Comparison of ENCODE assay signal across 8 mouse cellular contexts in genomic region chr13:75089721-75090410, GRCm38 (mm10). TPM values are rescaled to one million over a fixed set of nuclear protein-coding genes. Genes with fewer than 3 reads are reported as not detected.
DNase-seq lines count a peak whose midpoint lies in the region; ATAC-seq lines count a peak whose summit lies in the region.

Gene Pcsk1, plus strand, starts transcription at chr13:75089826.

- no peak within 1 kb of the TSS for H3K27ac ChIP-seq in heart, embryonic 11.5 days (ENCODE audit: low read depth, low read length)
- H3K27ac ChIP-seq in embryonic facial prominence, embryonic 14.5 days (replicated peaks; ENCODE audit: low read depth, low read length) = no peak within 1 kb of the TSS
- H3K27ac ChIP-seq in macrophage = no peak within 1 kb of the TSS
- no peak within 1 kb of the TSS for H3K27ac ChIP-seq in stomach, embryonic 14.5 days (ENCODE audit: low read length)

- DNase-seq in heart, adult 11 months = no peak
- DNase-seq in adrenal gland, postnatal 10 days = peak; percentile 16
- DNase-seq in embryonic facial prominence, embryonic 14.5 days (ENCODE audit: low spot score) = no peak
- peak; percentile 8 for DNase-seq in large intestine, adult 2 months (ENCODE audit: low read depth, low spot score)
- no peak for DNase-seq in kidney, adult 9 months

- no peaks in the 10 kb centered on the region for H3K4me1 ChIP-seq in heart, embryonic 11.5 days (ENCODE audit: control insufficient read depth, insufficient read depth, low read length)
- H3K4me1 ChIP-seq in embryonic facial prominence, embryonic 14.5 days (ENCODE audit: control insufficient read depth, insufficient read depth, low read length) = peaks cover 11% of the 10 kb centered on the region; the same call in 1 of the 2 replicates
- H3K4me1 ChIP-seq in stomach, embryonic 14.5 days (ENCODE audit: control insufficient read depth, insufficient read depth, low read length) = no peaks in the 10 kb centered on the region

- 2% methylated on average over 28 of the region's 28 CpGs for WGBS in heart, embryonic 11.5 days (ENCODE audit: insufficient replicate concordance)
- under 1% methylated on average over 28 of the region's 28 CpGs for WGBS in embryonic facial prominence, embryonic 14.5 days
- WGBS in large intestine, adult 2 months = 2% methylated on average over 28 of the region's 28 CpGs
- WGBS in macrophage (ENCODE audit: missing documents) = 7% methylated on average over 28 of the region's 28 CpGs
- 1% methylated on average over 28 of the region's 28 CpGs for WGBS in stomach, embryonic 14.5 days

- peak within 1 kb of the TSS; percentile 67 for H3K4me2 ChIP-seq in heart, embryonic 11.5 days
- peak within 1 kb of the TSS; percentile 56 for H3K4me2 ChIP-seq in embryonic facial prominence, embryonic 14.5 days (ENCODE audit: low read depth, low read length)
- peak within 1 kb of the TSS; percentile 44 for H3K4me2 ChIP-seq in stomach, embryonic 14.5 days (replicated peaks; ENCODE audit: low read depth, low read length)

- H3K36me3 ChIP-seq in heart, embryonic 11.5 days (ENCODE audit: control insufficient read depth, insufficient read depth, low read length) = no peaks in the 10 kb centered on the region
- H3K36me3 ChIP-seq in embryonic facial prominence, embryonic 14.5 days (ENCODE audit: control insufficient read depth, insufficient read depth, low read length) = no peaks in the 10 kb centered on the region
- H3K36me3 ChIP-seq in macrophage (ENCODE audit: inconsistent target) = no peaks in the 10 kb centered on the region
- H3K36me3 ChIP-seq in stomach, embryonic 14.5 days (ENCODE audit: control insufficient read depth, insufficient read depth, low read length) = no peaks in the 10 kb centered on the region

- H3K9me3 ChIP-seq in heart, embryonic 11.5 days (replicated peaks; ENCODE audit: control insufficient read depth, low read length) = no peaks in the 10 kb centered on the region
- no peaks in the 10 kb centered on the region for H3K9me3 ChIP-seq in embryonic facial prominence, embryonic 14.5 days (ENCODE audit: control insufficient read depth, low read length)
- no peaks in the 10 kb centered on the region for H3K9me3 ChIP-seq in stomach, embryonic 14.5 days (ENCODE audit: control insufficient read depth, low read depth, low read length)

- no peaks in the 10 kb centered on the region for H3K79me2 ChIP-seq in macrophage (ENCODE audit: inconsistent target)

- peaks cover 19% of the 10 kb centered on the region for H3K27me3 ChIP-seq in heart, embryonic 11.5 days (ENCODE audit: control insufficient read depth, insufficient read depth, low read length)
- peaks cover 23% of the 10 kb centered on the region for H3K27me3 ChIP-seq in embryonic facial prominence, embryonic 14.5 days (replicated peaks; ENCODE audit: control insufficient read depth, insufficient read depth, low read length)
- H3K27me3 ChIP-seq in stomach, embryonic 14.5 days (ENCODE audit: control insufficient read depth, insufficient read depth, low read length) = peaks cover 12% of the 10 kb centered on the region

- H3K4me3 ChIP-seq in heart, embryonic 11.5 days (ENCODE audit: low read depth, low read length) = peak within 1 kb of the TSS; percentile 33
- peak within 1 kb of the TSS; percentile 35 for H3K4me3 ChIP-seq in embryonic facial prominence, embryonic 14.5 days (ENCODE audit: low read depth, low read length)
- peak within 1 kb of the TSS; percentile 20; the same call in 1 of the 2 replicates for H3K4me3 ChIP-seq in macrophage (ENCODE audit: inconsistent target)
- peak within 1 kb of the TSS; percentile 22 for H3K4me3 ChIP-seq in stomach, embryonic 14.5 days (ENCODE audit: low read depth, low read length)

- no peak for ATAC-seq in heart, embryonic 11.5 days (replicated peaks; ENCODE audit: insufficient number of reproducible peaks, low FRiP score, low TSS enrichment)
- ATAC-seq in embryonic facial prominence, embryonic 14.5 days (ENCODE audit: low read depth) = 0 out of 2 replicates have a peak, but pooled peaks have one; percentile 50
- no peak for ATAC-seq in stomach, embryonic 14.5 days (ENCODE audit: insufficient number of reproducible peaks, insufficient read depth, low FRiP score, low read depth)

- H3K9ac ChIP-seq in heart, embryonic 11.5 days (ENCODE audit: low read depth, low read length) = no peak within 1 kb of the TSS
- no peak within 1 kb of the TSS for H3K9ac ChIP-seq in embryonic facial prominence, embryonic 14.5 days (ENCODE audit: low read depth, low read length)
- H3K9ac ChIP-seq in stomach, embryonic 14.5 days (replicated peaks; ENCODE audit: low read depth, low read length) = no peak within 1 kb of the TSS

RNA-seq across cellular contexts. Expression of gene Pcsk1, which starts in this region (rescaled TPM):
- 0.11 TPM in 1 of 2 replicates, not detected in the other for polyA plus RNA-seq in heart, embryonic 11.5 days (2014; fragmentation: Nextera tagmentation; extraction: Ambion mirVana)
- total RNA-seq in adrenal gland, postnatal 10 days (2021) = 10 to 100 TPM in 1 of 2 experiments, 1 to 10 TPM in 1; 9.5 to 12.3 TPM
- 0.71 and 1.1 TPM in 2 replicates for polyA plus RNA-seq in embryonic facial prominence, embryonic 14.5 days (2014; fragmentation: Nextera tagmentation; extraction: Ambion mirVana)
- polyA plus RNA-seq in large intestine, adult 2 months (2012; rRNA removed) = 1.6 and 1.9 TPM in 2 replicates
- total RNA-seq in macrophage (2018; cell fraction: chromatin; rRNA removed) = under 1 TPM in 1 of 26 experiments, not detected in 25; 0.33 TPM
- total RNA-seq in macrophage (2018; cell fraction: cytosol; rRNA removed) = under 1 TPM in 16 of 26 experiments, not detected in 10; 0.03 to 0.14 (median 0.06) TPM
- under 1 TPM in 7 of 26 experiments, not detected in 19; 0.11 to 0.61 (median 0.12) TPM for total RNA-seq in macrophage (2018; cell fraction: nucleus; rRNA removed)
- polyA plus RNA-seq in macrophage (2018) = 0.03 to 0.12 TPM in 2 of 3 replicates, not detected in the other
- polyA plus RNA-seq in stomach, embryonic 14.5 days (2014; fragmentation: Nextera tagmentation; extraction: Ambion mirVana) = 0.93 and 1.00 TPM in 2 replicates

Comparison
In these comparisons a context has a peak if more than half of its experiments do, and no peak if none do; other contexts are left out.
1. DNase-seq: peak in adrenal gland, postnatal 10 days (single experiment) and large intestine, adult 2 months (single experiment); none in heart, adult 11 months (single experiment), embryonic facial prominence, embryonic 14.5 days (single experiment) and kidney, adult 9 months (single experiment).
2. Peak in every context shown above with its lines, with median percentiles within 50 percentile points of each other: H3K4me2 ChIP-seq and H3K4me3 ChIP-seq.